Mouse (Mus musculus): ENCODE measurements around the gene Rasa3.

GRCm38 (mm10) chr8:13531602-13532171 is 145.7 kb downstream of the Rasa3 start:
- TF ChIP-seq POLR2A (IDR thresholded peaks at IDR 0.05; ENCODE audit: control insufficient read depth in 1 of 2, insufficient read depth in 1 of 2, low read depth in 1 of 2, low read length in 2 of 2, poor library complexity in 1 of 2): no peak
- TF ChIP-seq GATA1 (IDR thresholded peaks at IDR 0.05; ENCODE audit: low read depth, low read length): 0 out of 2 replicates have a peak, but pooled peaks have one; percentile 28
- peak; percentile 24; the same call in 1 of the 2 replicates for TF ChIP-seq USF1 (IDR thresholded peaks at IDR 0.05; ENCODE audit: low read depth, low read length)
- peak in 1 of 2 experiments; percentile 33; a peak in 2 of 4 replicates for TF ChIP-seq EP300 (IDR thresholded peaks at IDR 0.05; ENCODE audit: low read depth in 1 of 2, low read length in 2 of 2)
- peak; percentile 81 for TF ChIP-seq BHLHE40 (IDR thresholded peaks at IDR 0.05; ENCODE audit: borderline replicate concordance, low read depth, low read length)
- 0 out of 2 replicates have a peak, but pooled peaks have one; percentile 45 for TF ChIP-seq MYC (IDR thresholded peaks at IDR 0.05; ENCODE audit: low read depth, low read length)
- TF ChIP-seq NELFE (IDR thresholded peaks at IDR 0.05; ENCODE audit: low read depth, low read length): no peak
- TF ChIP-seq MAX (IDR thresholded peaks at IDR 0.05; ENCODE audit: low read length): no peak

Measured in MEL (cell line).